Mouse (Mus musculus): Measurements from ENCODE around the gene Ighmbp2. TPM values are rescaled to one million over a fixed set of nuclear protein-coding genes. Genes with fewer than 3 reads are reported as not detected.
"Not testable (repeated sequence)": the region's sequence is repeated elsewhere in the genome, so short reads cannot be mapped to it uniquely, and the experiment has no call there.

The Ighmbp2 gene
- total RNA-seq, 2 experiments from 2014 or later: 9.4 to 9.5 TPM

DNA sequence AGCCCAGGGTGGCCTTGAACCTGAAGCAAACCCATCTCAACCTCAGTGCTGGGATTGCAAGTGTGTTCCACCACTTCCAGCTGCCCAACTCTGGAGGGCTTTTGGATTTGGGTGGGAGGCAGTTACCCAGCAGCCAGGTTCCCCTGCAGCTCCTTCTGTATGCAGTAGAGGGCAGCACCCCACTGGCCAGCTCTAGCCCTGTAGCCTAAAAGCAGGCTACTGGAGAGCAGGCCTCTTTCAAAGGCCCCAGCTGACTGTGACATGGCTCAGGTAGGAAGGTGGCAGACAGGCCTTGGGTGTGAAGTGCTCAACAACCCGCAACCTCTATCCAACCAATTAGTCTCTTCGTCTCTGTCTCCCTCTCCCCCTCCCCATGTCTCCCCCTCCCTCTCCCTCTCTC, 9.2 kb upstream of the Ighmbp2 start:
- DNase-seq (ENCODE audit: low spot score in 2 of 2): peak; percentile 61 to 66

- DNase-seq (ENCODE audit: low spot score in 2 of 2): no peak
Measured at GRCm38 (mm10) chr19:3289006-3289405, 6.2 kb upstream of the Ighmbp2 start.

DNA sequence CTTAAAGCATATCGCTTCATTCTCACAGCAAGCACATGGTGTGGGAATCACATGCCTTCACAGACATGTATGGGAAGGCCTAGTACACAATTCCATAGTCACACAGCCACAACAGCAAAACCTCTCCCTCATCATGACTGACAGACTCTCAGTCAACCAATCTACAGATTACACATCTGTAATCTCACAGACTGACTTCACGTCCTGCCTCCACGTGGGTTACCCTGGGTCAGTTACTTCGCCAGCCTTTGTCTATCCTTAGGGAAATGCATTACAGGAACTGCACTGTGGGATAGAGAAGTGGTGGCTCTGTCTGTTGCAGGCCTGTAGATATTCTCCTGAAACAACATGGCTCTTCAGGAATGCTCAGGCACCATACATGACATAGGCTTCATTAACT, 931 bp downstream of the Ighmbp2 start:
- DNase-seq (ENCODE audit: low spot score in 2 of 2): no peak

- no peak for DNase-seq (ENCODE audit: low spot score in 2 of 2)
Measured at GRCm38 (mm10) chr19:3275744-3276365, 7.0 kb downstream of the Ighmbp2 start.

GRCm38 (mm10) chr19:3273331-3273730, 9.5 kb downstream of the Ighmbp2 start:
- DNase-seq (ENCODE audit: low spot score in 2 of 2): no peak

DNA sequence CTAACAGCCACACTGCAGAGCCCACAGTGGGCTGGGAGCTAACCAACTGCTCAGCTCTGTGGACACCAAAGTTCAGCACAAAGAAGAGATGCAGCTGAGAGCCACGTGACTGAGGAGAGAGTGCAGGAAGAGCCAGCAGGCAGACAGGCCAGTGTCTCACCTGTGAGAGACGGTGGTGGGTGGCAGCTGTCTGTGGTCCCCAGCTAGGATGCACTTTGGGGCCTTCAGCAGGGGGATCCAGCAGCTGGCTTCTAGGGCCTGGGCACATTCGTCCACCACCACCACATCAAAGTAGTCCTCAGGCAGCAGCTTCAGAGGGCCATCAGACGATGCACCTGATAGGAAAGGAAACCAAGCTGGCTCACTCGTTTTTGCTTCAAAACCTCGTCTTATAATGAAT, 11.5 kb downstream of the Ighmbp2 start:
- no peak for DNase-seq (ENCODE audit: low spot score in 2 of 2)

- DNase-seq (ENCODE audit: low spot score in 2 of 2): peak in 1 of 2 experiments; percentile 33
Measured at GRCm38 (mm10) chr19:3269803-3270202, 13.0 kb downstream of the Ighmbp2 start.

DNA sequence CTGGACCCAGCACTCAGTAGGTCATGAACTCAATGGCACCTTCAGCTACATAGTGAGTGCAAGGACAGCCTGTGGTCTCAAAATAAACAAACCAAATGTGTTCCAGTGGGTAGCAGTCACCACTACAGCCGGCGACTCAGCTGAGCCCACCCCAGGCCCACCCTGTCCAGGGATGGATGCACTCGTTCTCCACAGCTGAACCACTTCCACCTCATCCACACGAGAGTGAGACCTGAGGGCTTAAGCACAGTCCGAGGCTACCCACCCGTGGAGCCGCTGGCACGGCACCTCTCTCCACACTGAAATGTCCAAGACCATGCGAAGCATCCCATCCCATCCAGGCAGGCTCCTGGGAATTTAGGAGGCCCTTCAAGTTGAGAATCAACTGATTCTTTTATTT, 13.5 kb downstream of the Ighmbp2 start:
- no peak for DNase-seq (ENCODE audit: low spot score in 2 of 2)

GRCm38 (mm10) chr19:3268218-3268980, 14.4 kb downstream of the Ighmbp2 start:
- no peak for DNase-seq (ENCODE audit: low spot score in 2 of 2)

DNA sequence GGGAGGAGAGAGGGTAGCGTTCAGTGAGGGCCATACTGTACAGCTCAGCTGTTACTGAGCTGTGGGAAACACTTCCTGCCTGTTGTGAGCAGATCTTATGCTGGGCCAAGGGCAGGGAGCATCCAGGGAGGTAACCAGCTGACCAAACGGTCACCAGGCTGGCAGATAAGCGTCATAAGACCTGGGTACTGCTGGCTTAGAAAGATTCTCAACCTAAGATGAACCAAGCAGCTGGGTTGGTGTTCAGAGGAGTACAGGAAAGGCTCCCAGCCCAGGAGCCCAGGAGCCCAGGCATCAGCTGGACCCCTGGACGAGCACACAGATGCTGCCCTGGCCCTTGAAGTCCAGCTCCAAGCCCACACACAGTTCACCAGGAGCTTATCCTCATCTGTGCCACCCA, 15.5 kb downstream of the Ighmbp2 start:
- peak in 1 of 2 experiments; percentile 1 for DNase-seq (ENCODE audit: low spot score in 2 of 2)

DNA sequence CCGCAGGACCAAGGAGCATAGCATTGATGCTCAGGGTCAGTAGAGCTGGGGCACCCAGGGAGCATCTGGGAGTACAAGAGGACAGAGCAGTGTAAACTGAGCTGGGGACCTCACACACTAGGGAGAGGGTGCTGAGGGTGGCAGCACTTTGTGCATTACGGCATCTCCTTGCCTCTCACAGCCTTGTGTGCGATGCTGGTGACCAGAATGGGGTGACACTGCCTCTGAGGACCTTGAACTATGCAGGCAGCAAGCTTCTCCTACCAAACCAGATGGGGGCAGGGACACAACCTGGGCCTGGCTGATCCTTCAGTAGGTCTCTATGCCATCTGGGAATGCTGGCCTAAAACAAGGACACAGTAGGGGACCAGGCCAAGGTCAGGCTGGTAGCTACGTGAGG, 16.1 kb downstream of the Ighmbp2 start:
- peak in 1 of 2 experiments; percentile 1 for DNase-seq (ENCODE audit: low spot score in 2 of 2)

DNA sequence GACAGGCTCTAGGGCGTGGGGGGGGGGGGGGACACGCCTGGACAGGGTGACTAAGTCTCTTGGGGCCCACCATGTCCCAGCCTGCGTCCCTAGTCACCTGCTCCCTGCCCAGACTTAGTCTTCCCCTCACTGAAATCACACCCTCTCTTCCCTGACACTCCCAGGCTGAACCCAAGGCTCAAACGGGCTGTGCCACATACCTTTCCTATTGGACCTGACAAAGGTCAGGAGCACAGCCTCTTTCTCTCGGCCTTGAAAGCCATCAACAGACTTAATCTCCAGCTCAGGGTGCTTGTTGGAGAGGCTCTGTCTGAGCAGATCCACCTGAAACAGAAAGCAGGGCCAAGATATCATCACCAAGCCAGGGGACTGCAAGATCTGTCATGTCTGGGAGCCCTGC, 16.7 kb downstream of the Ighmbp2 start:
- DNase-seq (ENCODE audit: low spot score in 2 of 2): peak in 1 of 2 experiments; percentile 0

DNA sequence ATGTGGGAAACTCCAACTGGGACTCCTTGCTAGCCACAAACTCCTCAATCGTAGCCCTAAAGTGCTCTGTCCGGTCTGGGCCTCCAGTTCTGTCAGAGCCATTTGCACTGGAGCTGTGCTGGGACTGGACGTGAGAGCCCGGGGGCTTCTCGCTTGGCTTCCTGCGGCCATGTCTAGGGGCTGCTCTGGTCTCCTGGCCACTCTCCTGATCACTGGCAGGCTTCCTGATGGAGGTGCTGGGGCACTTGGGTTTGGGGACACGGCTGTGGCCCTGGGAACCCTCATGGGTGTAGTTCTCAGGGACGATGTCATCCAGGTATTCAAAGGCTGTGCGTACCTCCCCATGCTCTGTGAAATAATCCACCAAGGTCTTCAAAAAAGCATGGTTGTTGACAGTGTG, 17.6 kb downstream of the Ighmbp2 start:
- DNase-seq (ENCODE audit: low spot score in 2 of 2): peak in 1 of 2 experiments; percentile 1

GRCm38 (mm10) chr19:3264348-3264747, 18.5 kb downstream of the Ighmbp2 start:
- no peak for DNase-seq (ENCODE audit: low spot score in 2 of 2)

DNA sequence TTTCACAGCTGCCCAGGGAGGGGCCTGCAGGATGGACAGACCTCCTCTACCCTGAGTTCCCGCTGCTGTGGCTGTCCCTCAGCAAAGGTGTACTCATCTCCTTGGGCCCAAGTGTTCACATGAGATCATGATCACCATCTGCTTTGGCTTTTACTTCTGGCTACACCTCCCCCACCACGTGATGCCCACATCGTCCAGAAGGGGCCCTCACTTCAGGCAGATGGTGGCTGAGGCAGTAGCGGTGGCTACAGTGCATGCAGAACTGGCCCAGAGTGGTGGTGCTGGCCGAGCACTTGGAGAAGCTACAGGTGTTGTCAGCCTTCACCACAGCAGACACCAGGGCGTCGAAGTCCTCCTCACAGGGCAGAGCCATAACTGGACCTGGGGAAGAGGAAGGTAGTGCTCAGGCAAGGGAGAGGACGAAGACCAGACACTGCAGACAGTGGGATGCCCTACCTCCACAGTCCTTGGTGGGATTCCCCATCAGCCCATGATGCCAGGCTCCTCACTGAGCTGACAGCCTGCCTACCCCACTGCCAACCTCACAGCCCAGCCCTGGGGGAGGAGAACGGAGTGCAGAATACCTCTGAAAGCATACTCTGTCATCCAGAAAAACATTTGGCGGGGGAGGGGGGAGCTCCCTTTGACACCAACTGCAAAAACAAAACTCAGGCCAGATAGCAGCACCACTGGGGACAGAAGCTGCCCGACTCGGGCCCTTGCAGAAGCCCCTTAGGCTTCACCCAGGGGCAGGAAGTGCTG, 20.9 kb downstream of the Ighmbp2 start:
- peak in 1 of 2 experiments; percentile 0 for DNase-seq (ENCODE audit: low spot score in 2 of 2)

DNA sequence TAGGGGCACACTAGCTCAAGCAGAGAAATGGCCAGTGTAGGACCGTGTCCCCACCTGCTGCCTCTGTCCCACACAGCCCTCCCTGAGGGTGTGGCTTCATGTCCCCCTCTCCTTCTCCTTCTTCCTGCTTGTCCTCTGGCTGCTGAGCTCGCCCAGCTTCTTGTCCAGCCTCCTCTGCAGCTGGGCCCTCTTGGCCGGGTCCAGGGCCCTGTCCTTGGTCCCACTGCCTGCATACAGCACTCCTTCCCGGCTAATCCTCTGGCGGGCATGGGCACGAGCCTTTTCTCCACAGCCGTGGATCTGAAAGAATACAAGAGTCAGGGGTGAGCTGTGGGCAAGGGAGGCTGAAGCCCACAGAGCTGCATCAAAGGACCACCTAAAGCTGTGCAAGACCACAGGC, 21.5 kb downstream of the Ighmbp2 start:
- DNase-seq (ENCODE audit: low spot score in 2 of 2): no peak

GRCm38 (mm10) chr19:3260591-3260990, 22.2 kb downstream of the Ighmbp2 start:
- DNase-seq (ENCODE audit: low spot score in 2 of 2): no peak

GRCm38 (mm10) chr19:3260016-3260415, 22.8 kb downstream of the Ighmbp2 start:
- DNase-seq (ENCODE audit: low spot score in 2 of 2): no peak

DNA sequence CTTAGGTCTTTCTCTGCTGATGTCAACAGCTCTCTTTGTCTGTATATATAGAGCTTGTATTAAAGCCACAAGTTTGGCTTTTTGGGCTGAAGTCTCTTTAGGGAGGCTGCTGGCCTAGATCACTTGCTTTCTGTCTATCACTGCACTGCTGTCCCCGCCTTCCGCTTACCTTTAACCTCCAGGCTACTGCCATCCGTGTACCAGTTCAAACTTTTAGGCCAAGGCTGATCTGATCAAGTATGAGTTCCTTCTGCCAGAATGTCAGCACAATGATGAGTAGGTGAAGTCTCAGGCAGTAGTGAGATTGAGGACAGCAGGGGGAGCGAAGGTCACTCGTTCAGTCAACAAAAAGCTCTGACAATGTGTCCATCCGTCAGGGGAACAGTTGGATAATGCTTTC, 57.6 kb downstream of the Ighmbp2 start:
- DNase-seq (ENCODE audit: low spot score in 2 of 2): not testable (repeated sequence)

- DNase-seq (ENCODE audit: low spot score in 2 of 2): not testable (repeated sequence)
Measured at GRCm38 (mm10) chr19:3214937-3215336, 67.9 kb downstream of the Ighmbp2 start.

All from left cerebral cortex, adult 18-20 months (tissue).